Mouse (Mus musculus) induced T-regulatory cell, adult 2 months (primary cell): ENCODE measurements at regions not wholly inside any gene's neighbourhood (a gene's known extent, or its start where the extent isn't known, plus 50 kb on each side); places are given as distances from the start of the nearest gene placed in this dataset.
"Not testable (repeated sequence)": the region's sequence is repeated elsewhere in the genome, so short reads cannot be mapped to it uniquely, and the experiment has no call there.

Experiments
- DNase-seq: peaks from one replicate; pipeline ENCODE4 v3.0.0-alpha.2; 2012; ENCODE audit warnings: low read depth

DNA sequence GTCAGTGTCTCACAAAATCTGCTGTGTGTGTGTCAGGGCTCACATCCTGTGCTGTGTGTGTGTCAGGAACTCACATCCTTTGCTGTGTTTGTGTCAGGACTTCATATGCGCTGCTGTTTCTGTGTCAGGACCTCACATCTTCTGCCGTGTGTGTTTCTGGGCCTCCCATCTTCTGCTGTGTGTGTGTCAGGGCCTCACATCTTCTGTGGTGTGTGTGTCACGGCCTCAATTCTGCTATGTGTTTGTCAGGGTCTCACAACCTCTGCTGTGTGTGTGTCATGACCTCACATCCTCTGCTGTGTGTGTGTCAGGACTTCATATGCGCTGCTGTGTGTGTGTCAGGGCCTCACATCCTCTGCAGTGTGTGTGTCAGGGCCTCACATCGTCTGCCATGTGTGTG lies 137.5 kb downstream of the Asmt start:
- DNase-seq, result not testable (repeated sequence)

DNA sequence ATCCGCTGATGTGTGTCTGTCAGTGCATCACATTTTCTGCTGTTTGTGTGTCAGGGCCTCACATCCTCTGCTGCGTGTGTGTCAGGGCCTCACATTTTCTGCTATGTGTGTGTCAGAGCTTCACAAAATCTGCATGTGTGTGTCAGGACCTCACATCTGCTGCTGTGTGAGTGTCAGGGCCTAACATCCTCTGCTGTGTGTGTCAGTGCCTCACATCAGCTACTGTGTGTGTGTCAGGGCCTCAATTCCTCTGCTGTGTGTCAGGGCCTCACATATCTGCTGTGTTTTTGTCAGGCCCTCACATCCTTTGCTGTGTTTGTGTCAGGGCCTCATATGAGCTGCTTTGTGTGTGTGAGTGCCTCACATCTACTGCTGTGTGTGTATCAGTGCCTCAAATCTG lies 142.9 kb downstream of the Asmt start:
- peak; percentile 2 for DNase-seq

DNA sequence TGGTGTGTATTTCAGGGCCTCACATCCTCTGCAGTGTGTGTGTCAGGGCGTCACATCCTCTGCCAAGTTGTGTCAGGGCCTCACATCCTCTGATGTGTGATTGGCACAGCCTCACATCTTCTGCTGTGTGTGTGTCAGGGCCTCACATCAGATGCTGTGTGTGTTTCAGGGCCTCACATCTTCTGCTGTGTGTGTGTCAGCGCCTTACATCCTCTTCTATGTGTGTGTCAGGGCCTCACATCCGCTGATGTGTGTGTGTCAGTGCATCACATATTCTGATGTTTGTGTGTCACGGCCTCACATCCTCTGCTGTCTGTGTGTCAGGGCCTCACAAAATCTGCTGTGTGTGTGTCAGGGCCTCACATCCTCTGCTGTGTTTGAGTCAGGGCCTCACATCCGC lies 168.7 kb downstream of the Asmt start:
- peak; percentile 0 for DNase-seq

DNA sequence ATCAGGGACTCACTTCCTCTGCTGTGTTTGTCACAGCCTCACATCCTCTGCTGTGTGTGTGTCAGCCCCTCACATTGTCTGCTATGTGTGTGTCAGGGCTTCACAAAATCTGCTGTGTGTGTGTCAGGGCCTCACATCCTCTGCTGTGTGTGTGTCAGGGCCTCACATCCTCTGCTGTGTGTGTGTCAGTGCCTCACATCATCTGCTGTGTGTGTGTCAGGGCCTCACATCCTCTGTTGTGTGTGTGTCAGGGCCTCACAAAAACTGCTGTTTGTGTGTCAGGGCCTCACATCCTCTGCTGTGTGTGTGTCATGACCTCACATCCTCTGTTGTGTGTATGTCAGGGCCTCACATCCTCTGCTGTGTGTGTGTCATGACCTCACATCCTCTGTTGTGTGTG lies 169.1 kb downstream of the Asmt start:
- DNase-seq, result not testable (repeated sequence)

DNA sequence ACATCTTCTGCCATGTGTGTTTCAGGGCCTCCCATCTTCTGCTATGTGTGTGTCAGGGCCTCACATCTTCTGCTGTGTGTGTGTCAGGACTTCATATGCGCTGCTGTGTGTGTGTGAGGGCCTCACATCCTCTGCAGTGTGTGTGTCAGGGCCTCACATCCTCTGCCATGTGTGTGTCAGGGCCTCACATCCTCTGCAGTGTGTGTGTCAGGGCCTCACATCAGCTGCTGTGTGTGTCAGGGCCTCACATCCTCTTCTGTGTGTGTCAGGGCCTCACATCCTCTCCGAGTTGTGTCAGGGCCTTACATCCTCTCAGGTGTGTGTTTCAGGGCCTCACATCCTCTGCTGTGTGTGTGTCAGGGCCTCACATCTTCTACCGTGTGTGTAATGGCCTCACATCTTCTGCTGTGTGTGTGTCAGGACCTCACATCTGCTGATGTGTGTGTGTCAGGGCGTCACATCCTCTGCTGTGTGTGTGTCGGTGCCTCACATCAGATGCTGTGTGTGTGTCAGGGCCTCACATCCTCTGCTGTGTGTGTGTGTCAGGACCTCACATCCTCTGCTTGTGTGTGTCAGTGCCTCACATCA lies 170.5 kb downstream of the Asmt start:
- peak; percentile 0 for DNase-seq

DNA sequence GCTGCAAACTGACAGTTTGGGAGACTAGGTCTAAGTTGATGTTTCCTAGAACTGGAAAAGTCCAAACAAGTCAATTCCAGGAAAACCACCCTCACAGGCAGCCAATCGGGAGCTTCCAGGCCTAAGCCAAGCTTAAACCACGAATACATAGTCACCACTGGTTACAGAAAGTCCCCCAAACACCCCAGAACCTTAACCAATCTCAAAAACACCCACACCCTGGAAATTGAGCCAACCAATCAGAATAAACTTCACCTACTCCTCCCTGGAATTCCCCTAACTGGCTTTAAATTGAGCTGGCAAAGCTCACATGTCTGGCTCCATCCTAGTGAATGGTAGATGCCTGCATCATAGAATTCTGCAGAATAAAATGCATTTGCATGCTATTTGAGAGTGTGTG lies 204.2 kb downstream of the Asmt start:
- not testable (repeated sequence) for DNase-seq

DNA sequence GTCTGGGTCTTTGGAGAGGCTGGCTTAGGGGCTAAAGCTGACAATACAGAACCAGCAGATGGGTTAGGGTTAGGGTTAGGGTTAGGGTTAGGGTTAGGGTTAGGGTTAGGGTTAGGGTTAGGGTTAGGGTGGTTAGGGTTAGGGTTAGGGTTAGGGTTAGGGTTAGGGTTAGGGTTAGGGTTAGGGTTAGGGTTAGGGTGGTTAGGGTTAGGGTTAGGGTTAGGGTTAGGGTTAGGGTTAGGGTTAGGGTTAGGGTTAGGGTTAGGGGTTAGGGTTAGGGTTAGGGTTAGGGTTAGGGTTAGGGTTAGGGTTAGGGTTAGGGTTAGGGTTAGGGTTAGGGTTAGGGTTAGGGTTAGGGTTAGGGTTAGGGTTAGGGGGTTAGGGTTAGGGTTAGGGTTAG lies 208.4 kb downstream of the Asmt start:
- not testable (repeated sequence) for DNase-seq
